Mouse (Mus musculus) lung, postnatal 10 days (tissue): Measurements from ENCODE around the gene Cotl1.

Experiments
- DNase-seq: peaks from one replicate; pipeline ENCODE4 v3.0.0; 2021

Gene Cotl1

GRCm38 (mm10) chr8:119812650-119813431, 27.5 kb downstream of the Cotl1 start:
- DNase-seq = no peak

GRCm38 (mm10) chr8:119811925-119812324, 28.4 kb downstream of the Cotl1 start:
- no peak for DNase-seq

GRCm38 (mm10) chr8:119810953-119811499, 29.3 kb downstream of the Cotl1 start:
- no peak for DNase-seq

DNA sequence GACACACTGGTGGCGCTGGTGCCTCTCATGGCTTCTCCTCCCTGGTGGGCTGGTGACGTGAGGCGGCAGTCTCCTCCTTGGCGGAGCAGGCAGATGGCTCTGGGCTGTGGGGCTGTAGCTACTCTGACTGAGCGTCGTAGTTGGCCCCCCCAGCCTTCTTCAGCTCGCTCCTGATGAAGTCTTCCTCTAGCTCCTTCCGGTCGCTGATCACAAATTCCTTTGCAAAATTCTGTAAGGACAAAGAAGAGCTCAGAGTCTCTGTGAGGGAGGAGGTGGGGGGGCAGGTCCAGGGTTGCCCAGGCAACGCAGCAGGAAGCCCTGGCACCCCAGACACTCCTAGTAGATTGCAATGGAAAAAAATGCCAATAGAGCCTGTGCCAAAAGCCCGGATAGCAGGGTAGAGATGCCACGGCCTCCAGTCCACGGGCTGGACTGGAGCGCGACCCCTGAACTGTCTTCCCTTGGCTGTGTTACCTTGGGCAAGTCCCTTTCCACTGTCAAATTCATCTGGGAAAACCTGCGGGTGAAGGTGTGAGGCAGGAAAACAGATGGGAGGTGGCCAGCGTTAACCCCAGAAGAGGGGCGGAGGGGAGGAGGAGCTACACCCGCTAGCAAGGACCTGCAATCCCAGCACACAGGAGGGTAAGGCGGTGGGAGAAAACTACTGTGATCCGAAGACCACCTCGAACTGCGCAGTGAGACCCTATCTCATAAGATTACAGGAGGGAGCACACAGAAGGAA, 30.0 kb downstream of the Cotl1 start:
- DNase-seq = no peak

DNA sequence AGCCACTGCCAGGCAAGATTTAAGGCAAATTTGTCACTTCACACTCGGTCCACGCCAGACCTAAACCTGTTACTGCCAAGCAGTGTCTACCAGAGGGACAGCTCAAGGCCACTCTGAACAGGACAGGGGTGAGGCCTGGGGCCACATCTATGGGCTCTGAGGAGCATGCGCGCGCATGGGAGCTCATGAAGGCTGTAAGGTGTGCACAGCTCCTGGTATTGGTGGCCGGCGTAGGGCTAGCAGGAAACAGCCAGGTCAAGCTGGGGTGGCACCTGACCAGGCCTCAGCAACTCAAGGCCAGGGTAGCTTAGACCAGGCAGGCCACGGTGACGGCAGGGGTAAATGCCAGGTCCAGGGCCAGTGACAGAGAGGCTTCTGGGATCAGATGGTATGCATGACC, 30.7 kb downstream of the Cotl1 start:
- no peak for DNase-seq

- DNase-seq = no peak
Measured at GRCm38 (mm10) chr8:119807687-119808086, 32.7 kb downstream of the Cotl1 start.

GRCm38 (mm10) chr8:119806422-119807263, 33.7 kb downstream of the Cotl1 start:
- DNase-seq = peak; percentile 71

- DNase-seq = no peak
Measured at GRCm38 (mm10) chr8:119805275-119805674, 35.1 kb downstream of the Cotl1 start.

- no peak for DNase-seq
Measured at GRCm38 (mm10) chr8:119802592-119802991, 37.8 kb downstream of the Cotl1 start.

- DNase-seq = no peak
Measured at GRCm38 (mm10) chr8:119801168-119801567, 39.2 kb downstream of the Cotl1 start.

GRCm38 (mm10) chr8:119798965-119799264, 41.4 kb downstream of the Cotl1 start:
- DNase-seq = no peak

- peak; percentile 81 for DNase-seq
Measured at GRCm38 (mm10) chr8:119798170-119798964, 42.0 kb downstream of the Cotl1 start.

- no peak for DNase-seq
Measured at GRCm38 (mm10) chr8:119795651-119796050, 44.7 kb downstream of the Cotl1 start.

DNA sequence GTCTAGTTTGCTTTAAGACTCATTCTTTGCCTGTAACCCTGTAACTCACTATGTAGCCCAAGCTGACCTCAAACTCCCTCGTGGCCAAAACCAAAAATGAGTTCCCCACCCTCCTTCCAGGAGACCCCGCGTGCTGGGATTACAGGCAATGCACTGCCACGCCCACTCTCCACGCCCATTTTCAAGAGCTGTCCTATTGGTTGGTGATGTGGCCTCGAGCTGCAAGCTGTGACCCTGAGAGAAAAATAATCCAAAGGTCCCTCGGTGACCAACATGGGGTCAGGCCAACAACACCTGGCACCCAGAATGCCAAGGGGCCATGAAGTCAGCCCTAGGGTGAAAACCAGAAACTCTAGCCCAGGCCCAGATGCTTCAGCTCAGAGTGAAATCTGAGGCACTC, 45.7 kb downstream of the Cotl1 start:
- no peak for DNase-seq

DNA sequence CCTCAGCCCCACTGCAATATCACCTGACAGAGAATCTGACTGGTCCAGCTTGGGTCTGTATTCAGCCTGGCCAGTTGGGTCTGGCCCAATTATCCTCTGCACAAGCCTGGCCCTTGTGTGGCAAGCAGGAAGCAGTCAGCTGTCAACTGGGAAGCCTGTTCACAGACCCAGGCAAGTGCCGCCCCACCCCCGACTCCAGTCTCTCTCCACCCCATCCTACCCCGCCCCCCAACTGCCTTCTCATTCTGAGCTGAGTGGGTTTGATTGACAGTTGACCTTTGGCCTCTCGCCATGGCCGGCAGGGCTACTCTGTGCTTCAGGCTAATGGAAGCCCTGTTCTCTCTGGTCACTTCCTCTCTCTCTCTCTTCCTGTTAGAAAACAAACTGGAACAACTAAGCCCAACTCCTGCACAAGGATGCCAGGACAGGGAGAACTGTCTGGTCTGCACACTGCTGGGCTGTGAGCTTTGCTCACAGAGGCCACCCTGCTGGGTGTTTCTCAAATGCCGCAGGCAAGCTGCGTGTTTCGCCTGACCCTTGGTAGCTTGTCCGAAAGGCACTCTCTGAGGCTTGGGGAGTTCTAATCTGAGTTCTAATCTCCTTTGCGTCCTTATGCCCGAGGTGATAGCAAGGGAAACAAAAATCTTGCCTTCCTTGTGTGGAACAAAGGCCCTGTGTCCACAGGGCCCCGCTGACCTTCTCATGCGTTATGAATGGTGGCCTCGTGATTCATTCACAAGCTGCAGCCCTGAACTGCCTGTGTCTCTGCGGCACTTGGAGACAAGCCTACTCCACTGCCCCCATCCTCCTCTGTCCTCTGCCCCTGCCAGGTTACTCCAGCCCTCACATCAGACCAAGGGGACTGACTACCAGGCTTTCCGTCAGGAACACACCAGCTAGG, 48.3 kb downstream of the Cotl1 start:
- peak; percentile 80 for DNase-seq

DNA sequence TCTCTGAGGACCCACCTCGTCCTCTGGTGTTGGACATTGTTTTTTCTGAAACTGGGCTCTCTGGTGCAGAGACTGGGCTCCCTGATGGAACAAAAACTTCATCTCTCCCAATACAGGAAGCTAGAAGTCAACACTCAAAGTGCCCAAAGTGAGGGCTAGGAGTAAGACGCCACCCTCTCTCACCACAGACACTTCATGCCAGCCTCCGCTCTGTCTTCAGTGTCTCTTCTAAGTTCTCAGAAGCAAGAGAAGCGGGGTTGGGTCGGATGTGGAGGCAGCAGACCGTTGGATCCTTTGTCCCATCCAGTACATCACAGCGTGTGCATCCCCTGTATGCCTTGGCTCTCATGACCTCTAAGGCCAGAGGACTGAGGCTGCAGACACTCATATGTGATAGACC, 50.8 kb downstream of the Cotl1 start:
- no peak for DNase-seq

DNA sequence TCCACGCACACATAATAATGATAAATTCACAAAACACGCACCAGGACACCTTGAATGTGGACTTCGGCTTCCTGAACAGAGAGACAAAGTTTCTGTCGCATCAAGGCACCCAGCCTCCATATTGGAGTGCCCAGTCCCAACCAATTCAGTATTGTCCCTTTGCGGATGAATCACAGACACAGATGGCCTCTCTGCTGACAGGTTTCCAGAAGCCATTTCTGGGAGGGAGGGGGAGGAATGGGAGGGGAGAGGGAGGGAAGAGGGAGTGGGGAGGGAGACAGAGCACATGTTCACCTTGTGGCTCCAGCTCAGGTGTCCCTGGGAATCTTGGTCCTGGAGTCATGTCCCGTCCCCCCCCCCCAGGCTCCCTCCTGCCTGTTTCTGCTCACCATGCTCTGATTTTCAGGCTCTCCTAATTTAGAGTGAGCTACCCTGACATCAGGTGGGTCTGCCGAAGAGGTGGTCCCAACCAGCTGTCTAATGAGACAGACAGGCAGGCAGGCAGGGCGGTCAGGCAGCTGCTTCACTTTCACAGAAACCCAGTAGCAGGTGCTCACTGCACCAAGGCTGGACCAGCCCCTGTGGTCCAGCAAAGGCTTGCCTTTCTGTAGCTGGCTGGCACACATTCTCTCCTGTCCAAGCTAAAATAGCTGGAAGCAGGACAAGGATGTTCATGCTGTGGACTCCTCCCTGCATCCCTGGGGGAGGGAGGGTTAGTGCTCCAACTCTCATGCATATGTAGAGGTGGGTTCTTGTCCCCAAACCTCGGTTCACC, 51.5 kb downstream of the Cotl1 start:
- no peak for DNase-seq

GRCm38 (mm10) chr8:119787341-119787740, 53.0 kb downstream of the Cotl1 start:
- DNase-seq = no peak

- DNase-seq = no peak
Measured at GRCm38 (mm10) chr8:119786871-119787270, 53.5 kb downstream of the Cotl1 start.

DNA sequence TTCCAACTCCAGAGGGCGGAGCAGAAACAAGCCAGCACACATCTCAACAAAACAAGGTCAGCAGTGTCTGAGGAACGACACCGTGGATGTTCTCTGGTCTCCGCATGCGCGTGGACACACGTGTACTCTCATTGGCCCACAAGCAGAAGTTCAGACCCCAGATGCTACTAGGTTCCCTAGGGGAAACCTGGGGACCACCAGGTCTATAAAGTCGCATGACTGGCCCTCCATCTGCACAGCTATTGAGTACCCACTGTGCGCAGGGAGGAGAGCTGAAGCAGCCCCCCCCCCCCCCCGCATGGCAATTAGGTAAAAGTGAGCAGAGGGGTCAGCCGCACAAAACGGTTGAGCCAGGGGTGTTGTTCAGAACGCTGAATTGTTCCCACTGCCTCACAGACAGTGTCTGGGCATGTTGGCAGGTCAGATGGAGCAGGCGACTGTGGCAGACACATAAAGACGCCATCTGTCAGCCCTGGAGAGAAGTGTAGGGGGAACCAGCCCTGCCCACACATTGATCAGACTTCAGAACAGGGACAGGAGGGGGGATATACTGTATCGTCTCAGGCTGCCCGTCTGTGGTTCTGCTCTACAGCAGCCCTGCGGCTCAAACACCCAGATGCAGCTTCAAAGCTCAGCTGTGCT, 54.5 kb downstream of the Cotl1 start:
- no peak for DNase-seq
